8 mouse cellular contexts compared by ENCODE assay signal in the genomic region with DNA sequence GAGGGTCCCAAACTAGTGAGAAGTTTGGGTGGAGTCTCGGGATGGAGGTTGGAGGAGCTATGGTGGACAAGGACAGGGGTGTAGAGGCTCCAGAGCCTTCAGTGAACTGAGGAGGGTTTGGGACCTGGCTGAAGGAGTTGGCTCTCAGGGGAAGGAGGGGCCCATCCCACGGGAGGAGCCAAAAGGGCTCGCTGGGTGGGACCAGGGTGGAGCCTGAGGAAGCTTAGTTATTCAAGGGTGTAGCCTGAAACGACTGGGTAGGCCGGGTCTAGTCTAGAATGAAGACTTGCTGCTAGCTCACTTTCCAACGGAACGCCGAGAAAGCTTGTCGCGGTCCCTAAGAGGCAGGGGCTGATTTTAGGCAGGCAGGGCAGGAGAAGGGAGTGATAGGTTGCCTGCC. TPM values are rescaled to one million over a fixed set of nuclear protein-coding genes. Genes with fewer than 3 reads are reported as not detected.
DNase-seq lines count a peak whose midpoint lies in the region; ATAC-seq and TF ChIP-seq lines count a peak whose summit lies in the region.

No protein-coding gene starts in this region.

- no peak for TF ChIP-seq CTCF in kidney, postnatal 0 days (IDR thresholded peaks at IDR 0.05; ENCODE audit: low read depth)

- ATAC-seq in embryonic facial prominence, embryonic 14.5 days (ENCODE audit: low read depth) = peak; percentile 77
- ATAC-seq in heart, embryonic 13.5 days (ENCODE audit: extremely low read depth, insufficient number of reproducible peaks, low FRiP score, low TSS enrichment) = no peak
- ATAC-seq in kidney, postnatal 0 days (replicated peaks; ENCODE audit: low FRiP score, low read depth) = peak; percentile 81
- peak; percentile 81 for ATAC-seq in stomach, embryonic 15.5 days (ENCODE audit: insufficient read depth, low FRiP score, low read depth)

- 5% methylated on average over 8 of the region's 10 CpGs for WGBS in embryonic facial prominence, embryonic 14.5 days
- WGBS in heart, embryonic 13.5 days = 1% methylated on average over 10 of the region's 10 CpGs
- under 1% methylated on average over 10 of the region's 10 CpGs for WGBS in kidney, postnatal 0 days
- WGBS in stomach, embryonic 15.5 days = under 1% methylated on average over 10 of the region's 10 CpGs

- H3K9ac ChIP-seq in embryonic facial prominence, embryonic 14.5 days (ENCODE audit: low read depth, low read length) = peak overlapping the region; percentile 63
- peak overlapping the region; percentile 80 for H3K9ac ChIP-seq in heart, embryonic 13.5 days
- H3K9ac ChIP-seq in kidney, postnatal 0 days (ENCODE audit: low read depth, low read length) = peak overlapping the region; percentile 59
- peak overlapping the region; percentile 54; the same call in 1 of the 2 replicates for H3K9ac ChIP-seq in stomach, embryonic 15.5 days

- DNase-seq in urinary bladder, postnatal 14 days (ENCODE audit: low spot score) = peak; percentile 85
- DNase-seq in urinary bladder, adult 2 months (ENCODE audit: low spot score) = no peak
- peak; percentile 86 for DNase-seq in embryonic facial prominence, embryonic 14.5 days (ENCODE audit: low spot score)
- DNase-seq in kidney, postnatal 0 days (ENCODE audit: low spot score) = peak; percentile 92
- DNase-seq in lung, postnatal 4 days = peak; percentile 84 to 88
- no peak for DNase-seq in right cerebral cortex, postnatal 4 days

- H3K27ac ChIP-seq in embryonic facial prominence, embryonic 14.5 days (replicated peaks; ENCODE audit: low read depth, low read length) = peak overlapping the region; percentile 67
- H3K27ac ChIP-seq in heart, embryonic 13.5 days (replicated peaks) = peak overlapping the region; percentile 53
- H3K27ac ChIP-seq in kidney, postnatal 0 days = peak overlapping the region; percentile 84
- peak overlapping the region; percentile 75 for H3K27ac ChIP-seq in stomach, embryonic 15.5 days

- H3K9me3 ChIP-seq in embryonic facial prominence, embryonic 14.5 days (ENCODE audit: control insufficient read depth, low read length) = no peaks in the 10 kb centered on the region
- no peaks in the 10 kb centered on the region for H3K9me3 ChIP-seq in heart, embryonic 13.5 days
- no peaks in the 10 kb centered on the region for H3K9me3 ChIP-seq in kidney, postnatal 0 days (replicated peaks; ENCODE audit: low read length)
- H3K9me3 ChIP-seq in stomach, embryonic 15.5 days = no peaks in the 10 kb centered on the region

- no peaks in the 10 kb centered on the region for H3K36me3 ChIP-seq in embryonic facial prominence, embryonic 14.5 days (ENCODE audit: control insufficient read depth, insufficient read depth, low read length)
- H3K36me3 ChIP-seq in heart, embryonic 13.5 days = no peaks in the 10 kb centered on the region
- H3K36me3 ChIP-seq in kidney, postnatal 0 days (ENCODE audit: insufficient read depth, low read length) = no peaks in the 10 kb centered on the region
- H3K36me3 ChIP-seq in stomach, embryonic 15.5 days = no peaks in the 10 kb centered on the region

- H3K4me1 ChIP-seq in embryonic facial prominence, embryonic 14.5 days (ENCODE audit: control insufficient read depth, insufficient read depth, low read length) = peaks cover 7% of the 10 kb centered on the region
- peaks cover 17% of the 10 kb centered on the region for H3K4me1 ChIP-seq in heart, embryonic 13.5 days
- 0 out of 2 replicates have a peak, but pooled peaks cover 3% of the 10 kb centered on the region for H3K4me1 ChIP-seq in kidney, postnatal 0 days (replicated peaks; ENCODE audit: insufficient read depth, low read length)
- peaks cover 9% of the 10 kb centered on the region; the same call in 1 of the 2 replicates for H3K4me1 ChIP-seq in stomach, embryonic 15.5 days

- peaks cover 21% of the 10 kb centered on the region for H3K27me3 ChIP-seq in embryonic facial prominence, embryonic 14.5 days (replicated peaks; ENCODE audit: control insufficient read depth, insufficient read depth, low read length)
- peaks cover 52% of the 10 kb centered on the region for H3K27me3 ChIP-seq in heart, embryonic 13.5 days (replicated peaks)
- H3K27me3 ChIP-seq in kidney, postnatal 0 days (ENCODE audit: insufficient read depth, low read length) = no peaks in the 10 kb centered on the region
- peaks cover 18% of the 10 kb centered on the region for H3K27me3 ChIP-seq in stomach, embryonic 15.5 days (replicated peaks)

- H3K4me3 ChIP-seq in embryonic facial prominence, embryonic 14.5 days (ENCODE audit: low read depth, low read length) = peak overlapping the region; percentile 48
- peak overlapping the region; percentile 59 for H3K4me3 ChIP-seq in heart, embryonic 13.5 days
- peak overlapping the region; percentile 52 for H3K4me3 ChIP-seq in kidney, postnatal 0 days (replicated peaks; ENCODE audit: low read depth, low read length)
- H3K4me3 ChIP-seq in stomach, embryonic 15.5 days (replicated peaks) = peak overlapping the region; percentile 57

- peak overlapping the region; percentile 95 for H3K4me2 ChIP-seq in embryonic facial prominence, embryonic 14.5 days (ENCODE audit: low read depth, low read length)
- H3K4me2 ChIP-seq in heart, embryonic 13.5 days = peak overlapping the region; percentile 87
- peak overlapping the region; percentile 96 for H3K4me2 ChIP-seq in kidney, postnatal 0 days (ENCODE audit: low read length)
- peak overlapping the region; percentile 95 for H3K4me2 ChIP-seq in stomach, embryonic 15.5 days

RNA-seq across cellular contexts. Expression of a gene that starts 9.0 kb away (rescaled TPM):
- polyA plus RNA-seq in urinary bladder, adult 2 months (2012; rRNA removed) = 0.03 and 0.08 TPM in 2 replicates
- polyA plus RNA-seq in embryonic facial prominence, embryonic 14.5 days (2014; fragmentation: Nextera tagmentation; extraction: Ambion mirVana) = 0.30 TPM in 1 of 2 replicates, not detected in the other
- polyA plus RNA-seq in heart, embryonic 13.5 days (2015; fragmentation: Nextera tagmentation; extraction: Ambion mirVana) = 0.11 and 0.14 TPM in 2 replicates
- 0.13 and 0.14 TPM in 2 replicates for polyA plus RNA-seq in kidney, postnatal 0 days (2015; fragmentation: Nextera tagmentation; extraction: Ambion mirVana)
- 0.09 and 0.14 TPM in 2 replicates for polyA plus RNA-seq in stomach, embryonic 15.5 days (2015; fragmentation: Nextera tagmentation; extraction: Ambion mirVana)

RNA-seq across cellular contexts. Expression of a gene that starts 22.7 kb away (rescaled TPM):
- 74.2 and 77.7 TPM in 2 replicates for polyA plus RNA-seq in urinary bladder, adult 2 months (2012; rRNA removed)
- polyA plus RNA-seq in embryonic facial prominence, embryonic 14.5 days (2014; fragmentation: Nextera tagmentation; extraction: Ambion mirVana) = 73.5 and 79.8 TPM in 2 replicates
- polyA plus RNA-seq in heart, embryonic 13.5 days (2015; fragmentation: Nextera tagmentation; extraction: Ambion mirVana) = 55.5 and 56.8 TPM in 2 replicates
- 55.8 and 55.9 TPM in 2 replicates for polyA plus RNA-seq in kidney, postnatal 0 days (2015; fragmentation: Nextera tagmentation; extraction: Ambion mirVana)
- 61.5 and 61.6 TPM in 2 replicates for polyA plus RNA-seq in stomach, embryonic 15.5 days (2015; fragmentation: Nextera tagmentation; extraction: Ambion mirVana)

RNA-seq across cellular contexts. Expression of a gene that starts 22.7 kb away (rescaled TPM):
- 26.1 and 26.8 TPM in 2 replicates for polyA plus RNA-seq in urinary bladder, adult 2 months (2012; rRNA removed)
- 22.4 and 31.1 TPM in 2 replicates for polyA plus RNA-seq in embryonic facial prominence, embryonic 14.5 days (2014; fragmentation: Nextera tagmentation; extraction: Ambion mirVana)
- 9.8 and 10.3 TPM in 2 replicates for polyA plus RNA-seq in heart, embryonic 13.5 days (2015; fragmentation: Nextera tagmentation; extraction: Ambion mirVana)
- 13.2 and 13.7 TPM in 2 replicates for polyA plus RNA-seq in kidney, postnatal 0 days (2015; fragmentation: Nextera tagmentation; extraction: Ambion mirVana)
- 19.3 and 19.4 TPM in 2 replicates for polyA plus RNA-seq in stomach, embryonic 15.5 days (2015; fragmentation: Nextera tagmentation; extraction: Ambion mirVana)

RNA-seq across cellular contexts. Expression of a gene that starts 34.4 kb away (rescaled TPM):
- 183 and 244 TPM in 2 replicates for polyA plus RNA-seq in urinary bladder, adult 2 months (2012; rRNA removed)
- 173 and 178 TPM in 2 replicates for polyA plus RNA-seq in embryonic facial prominence, embryonic 14.5 days (2014; fragmentation: Nextera tagmentation; extraction: Ambion mirVana)
- 438 and 486 TPM in 2 replicates for polyA plus RNA-seq in heart, embryonic 13.5 days (2015; fragmentation: Nextera tagmentation; extraction: Ambion mirVana)
- polyA plus RNA-seq in kidney, postnatal 0 days (2015; fragmentation: Nextera tagmentation; extraction: Ambion mirVana) = 414 and 449 TPM in 2 replicates
- polyA plus RNA-seq in stomach, embryonic 15.5 days (2015; fragmentation: Nextera tagmentation; extraction: Ambion mirVana) = 396 and 430 TPM in 2 replicates

RNA-seq across cellular contexts. Expression of a gene that starts 45.5 kb away (rescaled TPM):
- polyA plus RNA-seq in urinary bladder, adult 2 months (2012; rRNA removed) = 133 and 171 TPM in 2 replicates
- 77.7 and 84.6 TPM in 2 replicates for polyA plus RNA-seq in embryonic facial prominence, embryonic 14.5 days (2014; fragmentation: Nextera tagmentation; extraction: Ambion mirVana)
- 63.6 and 68.1 TPM in 2 replicates for polyA plus RNA-seq in heart, embryonic 13.5 days (2015; fragmentation: Nextera tagmentation; extraction: Ambion mirVana)
- 73.6 and 76.0 TPM in 2 replicates for polyA plus RNA-seq in kidney, postnatal 0 days (2015; fragmentation: Nextera tagmentation; extraction: Ambion mirVana)
- 89.5 and 94.4 TPM in 2 replicates for polyA plus RNA-seq in stomach, embryonic 15.5 days (2015; fragmentation: Nextera tagmentation; extraction: Ambion mirVana)

Comparison
In these comparisons a context has a peak if more than half of its experiments do, and no peak if none do; other contexts are left out.
1. DNase-seq: peak in urinary bladder, postnatal 14 days (single experiment), embryonic facial prominence, embryonic 14.5 days (single experiment), kidney, postnatal 0 days (single experiment) and lung, postnatal 4 days (2 of 2); none in urinary bladder, adult 2 months (single experiment) and right cerebral cortex, postnatal 4 days (single experiment).
2. Peak in every context shown above with its lines, with median percentiles within 50 percentile points of each other: H3K27ac ChIP-seq, H3K4me2 ChIP-seq, H3K4me3 ChIP-seq and H3K9ac ChIP-seq.